Mouse (Mus musculus) neural tube, embryonic 15.5 days (tissue): ENCODE data around the gene 2410002F23Rik. TPM values are rescaled to one million over a fixed set of nuclear protein-coding genes. Genes with fewer than 3 reads are reported as not detected.

Source experiments
- ATAC-seq: fragments of 200-750 bp; cut with Nextera tagmentation; 2 replicates; pipeline ENCODE4 v1.8.0; 2017; ENCODE audit warnings: mild to moderate bottlenecking, moderate TSS enrichment, moderate library complexity; ENCODE audit not compliant: low FRiP score
- H3K27ac ChIP-seq: fragments of 300-500 bp; sonication (generic); replicated peaks from 2 replicates; pipeline ENCODE4 v1.5.1; 2015; ENCODE audit warnings: mild to moderate bottlenecking, inconsistent platforms
- H3K27me3 ChIP-seq: fragments of 300-500 bp; sonication (generic); replicated peaks from 2 replicates; pipeline ENCODE4 v1.6.1; 2015; ENCODE audit warnings: inconsistent platforms
- H3K36me3 ChIP-seq: fragments of 300-500 bp; sonication (generic); 2 replicates; pipeline ENCODE4 v1.6.1; 2015; ENCODE audit warnings: inconsistent platforms
- H3K4me1 ChIP-seq: fragments of 300-500 bp; sonication (generic); 2 replicates; pipeline ENCODE4 v1.6.1; 2015; ENCODE audit warnings: inconsistent platforms
- H3K4me2 ChIP-seq: fragments of 300-500 bp; sonication (generic); 2 replicates; pipeline ENCODE4 v1.6.1; 2015; ENCODE audit warnings: inconsistent platforms, mild to moderate bottlenecking, moderate library complexity
- H3K4me3 ChIP-seq: fragments of 300-500 bp; sonication (generic); replicated peaks from 2 replicates; pipeline ENCODE4 v1.5.1; 2015; ENCODE audit warnings: mild to moderate bottlenecking, inconsistent platforms
- H3K9ac ChIP-seq: fragments of 300-500 bp; sonication (generic); replicated peaks from 2 replicates; pipeline ENCODE4 v1.6.1; 2015; ENCODE audit warnings: mild to moderate bottlenecking, inconsistent platforms
- H3K9me3 ChIP-seq: fragments of 300-500 bp; sonication (generic); replicated peaks from 2 replicates; pipeline ENCODE4 v1.6.1; 2016; ENCODE audit warnings: inconsistent platforms
- WGBS: fragments of 180-500 bp; shearing (Covaris S2); methylation state at CpG from one replicate; pipeline ENCODE4 v1.1.7; 2015; ENCODE audit warnings: mixed read lengths; 5-methylcytosine and 5-hydroxymethylcytosine counted together
- polyA plus RNA-seq: library from polyadenylated mRNA; unstranded; fragments of >200 nt; fragmentation: Nextera tagmentation; extraction: Ambion mirVana; gene quantifications from 2 replicates; pipeline ENCODE4 v1.2.1, GENCODE M21; 2015

The 2410002F23Rik gene
- polyA plus RNA-seq, 1 experiment from 2014 or later = 218 TPM

GRCm38 (mm10) chr7:44268117-44268516 lies 21.6 kb downstream of the 2410002F23Rik start:
- no peak overlapping the region for H3K4me2 ChIP-seq
- no peak overlapping the region for H3K9ac ChIP-seq
- no peak overlapping the region for H3K27ac ChIP-seq
- H3K27me3 ChIP-seq = peaks cover 7% of the 10 kb centered on the region; the same call in 1 of the 2 replicates
- H3K9me3 ChIP-seq = no peaks in the 10 kb centered on the region
- H3K36me3 ChIP-seq = no peaks in the 10 kb centered on the region
- WGBS = 83% methylated on average over 11 of the region's 11 CpGs
- peaks cover 4% of the 10 kb centered on the region for H3K4me1 ChIP-seq
- no peak overlapping the region for H3K4me3 ChIP-seq
- no peak for ATAC-seq

- no peak overlapping the region for H3K4me3 ChIP-seq
- peaks cover 18% of the 10 kb centered on the region for H3K27me3 ChIP-seq
- no peak overlapping the region for H3K9ac ChIP-seq
- no peak overlapping the region for H3K27ac ChIP-seq
- 93% methylated on average over 2 of the region's 2 CpGs for WGBS
- H3K4me2 ChIP-seq = no peak overlapping the region
- no peaks in the 10 kb centered on the region for H3K4me1 ChIP-seq
- H3K36me3 ChIP-seq = no peaks in the 10 kb centered on the region
- no peaks in the 10 kb centered on the region for H3K9me3 ChIP-seq
- no peak for ATAC-seq
Measured at GRCm38 (mm10) chr7:44269397-44269796, 22.9 kb downstream of the 2410002F23Rik start.

- no peak overlapping the region for H3K4me3 ChIP-seq
- H3K36me3 ChIP-seq = no peaks in the 10 kb centered on the region
- H3K9me3 ChIP-seq = no peaks in the 10 kb centered on the region
- H3K9ac ChIP-seq = no peak overlapping the region
- ATAC-seq = peak; percentile 53; the same call in 1 of the 2 replicates
- 66% methylated on average over 2 of the region's 2 CpGs for WGBS
- H3K27ac ChIP-seq = no peak overlapping the region
- H3K4me1 ChIP-seq = no peaks in the 10 kb centered on the region
- peaks cover 15% of the 10 kb centered on the region for H3K27me3 ChIP-seq
- H3K4me2 ChIP-seq = no peak overlapping the region
Measured at GRCm38 (mm10) chr7:44271309-44271708, 24.8 kb downstream of the 2410002F23Rik start.

GRCm38 (mm10) chr7:44272546-44272945 lies 26.0 kb downstream of the 2410002F23Rik start:
- H3K9me3 ChIP-seq = no peaks in the 10 kb centered on the region
- H3K4me1 ChIP-seq = no peaks in the 10 kb centered on the region
- ATAC-seq = no peak
- H3K4me3 ChIP-seq = no peak overlapping the region
- 89% methylated on average over 7 of the region's 7 CpGs for WGBS
- H3K4me2 ChIP-seq = no peak overlapping the region
- H3K27me3 ChIP-seq = peaks cover 15% of the 10 kb centered on the region
- H3K36me3 ChIP-seq = no peaks in the 10 kb centered on the region
- no peak overlapping the region for H3K27ac ChIP-seq
- no peak overlapping the region for H3K9ac ChIP-seq

- Histone ChIP-seq H3K4me2 (no peak overlapping the region), H3K4me1 (no peaks in the 10 kb centered on the region), H3K9me3 (no peaks in the 10 kb centered on the region), H3K9ac (no peak overlapping the region), H3K27ac (no peak overlapping the region), H3K4me3 (no peak overlapping the region), H3K27me3 (peaks cover 15% of the 10 kb centered on the region), H3K36me3 (no peaks in the 10 kb centered on the region)
- no peak for ATAC-seq
- WGBS = 58% methylated on average over 7 of the region's 7 CpGs
Measured at GRCm38 (mm10) chr7:44273446-44273845, 26.9 kb downstream of the 2410002F23Rik start.

DNA sequence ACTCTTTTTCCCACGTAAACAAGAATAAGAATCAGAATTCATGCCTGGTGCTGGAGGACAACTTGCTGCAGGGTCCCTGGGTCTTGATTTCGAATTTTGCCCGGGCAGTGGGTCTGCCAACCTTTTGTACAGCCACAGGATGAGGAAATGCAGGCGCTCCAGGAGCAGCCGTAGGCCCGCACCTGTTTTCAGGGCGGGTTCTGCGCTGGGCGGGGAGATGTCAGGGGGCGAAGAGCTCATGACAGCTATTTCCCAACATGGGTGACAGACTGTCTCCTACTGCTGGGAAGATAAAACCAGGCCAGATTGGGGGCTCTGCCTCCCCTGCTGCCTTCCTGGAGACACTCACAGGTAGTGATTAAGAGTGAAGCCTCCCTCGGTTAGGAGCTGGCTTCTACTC lies 27.6 kb downstream of the 2410002F23Rik start:
- no peaks in the 10 kb centered on the region for H3K4me1 ChIP-seq
- no peak overlapping the region for H3K4me2 ChIP-seq
- no peak overlapping the region for H3K4me3 ChIP-seq
- no peak for ATAC-seq
- no peak overlapping the region for H3K9ac ChIP-seq
- 39% methylated on average over 11 of the region's 11 CpGs for WGBS
- H3K36me3 ChIP-seq = no peaks in the 10 kb centered on the region
- peaks cover 15% of the 10 kb centered on the region for H3K27me3 ChIP-seq
- H3K27ac ChIP-seq = no peak overlapping the region
- H3K9me3 ChIP-seq = no peaks in the 10 kb centered on the region

- Histone ChIP-seq H3K4me3 (no peak overlapping the region), H3K36me3 (no peaks in the 10 kb centered on the region), H3K4me1 (no peaks in the 10 kb centered on the region), H3K9ac (no peak overlapping the region), H3K9me3 (no peaks in the 10 kb centered on the region), H3K27me3 (peaks cover 13% of the 10 kb centered on the region; the same call in 1 of the 2 replicates), H3K27ac (no peak overlapping the region), H3K4me2 (no peak overlapping the region)
- 72% methylated on average over 3 of the region's 3 CpGs for WGBS
- no peak for ATAC-seq
Measured at GRCm38 (mm10) chr7:44275546-44275945, 29.0 kb downstream of the 2410002F23Rik start.

DNA sequence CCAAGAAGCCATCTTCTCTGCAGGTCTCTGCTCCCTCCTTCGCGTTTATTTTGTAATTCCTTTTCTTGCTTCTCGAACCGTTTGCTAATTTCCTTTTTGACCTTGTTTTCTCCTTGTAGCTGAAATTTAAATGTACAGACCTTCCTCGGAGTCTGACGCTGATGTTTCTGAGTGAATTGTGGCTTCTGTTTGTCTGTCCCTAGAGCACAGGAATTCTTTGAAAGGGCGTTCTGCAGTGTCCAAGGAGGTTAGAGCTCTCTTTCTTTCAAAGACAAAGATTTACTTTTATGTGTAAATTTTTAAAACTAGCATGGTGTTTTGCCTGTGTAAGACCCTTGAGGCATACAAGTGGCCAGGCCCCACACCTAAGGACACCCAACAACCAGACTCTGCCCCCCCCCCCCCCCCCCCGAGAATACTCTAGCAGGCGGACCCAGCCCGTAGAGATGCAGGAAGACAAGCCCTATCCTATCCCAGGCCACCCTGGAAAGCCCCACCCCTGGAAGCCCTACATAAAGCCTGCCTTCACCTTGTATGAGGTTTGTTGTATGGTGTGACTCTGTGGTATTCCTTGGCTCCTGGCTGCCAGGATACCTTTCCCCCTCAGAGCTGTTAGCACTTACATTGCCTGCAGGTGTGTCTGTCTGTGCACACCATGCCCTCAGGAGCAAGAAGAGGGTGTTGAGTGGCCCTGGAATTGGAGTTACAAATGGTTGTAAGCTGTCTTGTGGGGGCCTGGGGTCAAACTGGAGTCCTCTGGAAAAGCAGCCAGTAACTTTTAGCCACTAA lies 30.1 kb downstream of the 2410002F23Rik start:
- Histone ChIP-seq H3K4me3 (no peak overlapping the region), H3K36me3 (no peaks in the 10 kb centered on the region), H3K9ac (no peak overlapping the region), H3K27me3 (peaks cover 10% of the 10 kb centered on the region; the same call in 1 of the 2 replicates), H3K9me3 (no peaks in the 10 kb centered on the region), H3K4me1 (no peaks in the 10 kb centered on the region), H3K4me2 (no peak overlapping the region), H3K27ac (no peak overlapping the region)
- WGBS = 71% methylated on average over 7 of the region's 10 CpGs
- ATAC-seq = no peak

DNA sequence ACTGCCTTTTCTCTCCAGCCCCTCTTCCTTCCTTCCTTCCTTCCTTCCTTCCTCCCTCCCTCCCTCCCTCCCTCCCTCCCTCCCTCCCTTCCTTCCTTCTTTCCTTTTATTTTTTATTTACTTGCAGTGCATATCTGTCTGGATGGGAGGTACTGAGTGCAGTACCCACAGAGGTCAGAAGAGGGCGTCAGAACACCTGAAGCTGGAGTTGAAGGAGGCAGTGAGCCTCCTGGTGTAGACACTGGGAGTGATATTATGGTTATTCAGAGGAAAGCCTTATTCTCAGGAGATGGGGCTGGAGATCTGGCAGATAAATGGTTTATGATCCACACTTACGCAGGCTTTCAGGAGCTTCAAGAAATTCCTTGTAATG lies 30.7 kb downstream of the 2410002F23Rik start:
- Histone ChIP-seq H3K27me3 (peaks cover 10% of the 10 kb centered on the region; the same call in 1 of the 2 replicates), H3K9me3 (no peaks in the 10 kb centered on the region), H3K9ac (no peak overlapping the region), H3K36me3 (no peaks in the 10 kb centered on the region), H3K4me2 (no peak overlapping the region), H3K4me1 (no peaks in the 10 kb centered on the region), H3K4me3 (no peak overlapping the region), H3K27ac (no peak overlapping the region)
- 41% methylated on average over 2 of the region's 2 CpGs for WGBS
- ATAC-seq = no peak

DNA sequence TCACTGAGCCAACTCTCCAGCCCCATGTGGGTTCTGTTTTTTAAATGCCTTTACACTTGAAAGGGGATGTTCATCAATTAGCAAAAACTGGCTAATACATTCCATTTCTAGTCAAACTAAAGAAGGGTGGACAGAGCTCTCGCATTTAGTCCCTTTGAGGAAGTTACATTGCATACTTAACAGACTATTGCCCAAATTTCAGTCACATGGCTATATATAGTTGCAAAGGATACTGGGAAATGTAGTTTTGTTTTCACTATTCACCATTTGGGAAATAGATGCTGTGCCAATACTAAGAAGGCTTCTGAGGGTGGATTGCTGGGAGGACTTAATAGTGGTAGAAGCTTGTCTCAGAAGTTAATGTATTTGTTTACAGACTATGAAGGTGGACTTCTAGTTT lies 34.4 kb downstream of the 2410002F23Rik start:
- Histone ChIP-seq H3K36me3 (no peaks in the 10 kb centered on the region), H3K4me1 (no peaks in the 10 kb centered on the region), H3K9me3 (no peaks in the 10 kb centered on the region), H3K4me3 (no peak overlapping the region), H3K9ac (no peak overlapping the region), H3K27ac (no peak overlapping the region), H3K27me3 (no peaks in the 10 kb centered on the region), H3K4me2 (no peak overlapping the region)
- whole genome bisulfite sequencing = 69% methylated on average over 1 of the region's 1 CpGs
- no peak for ATAC-seq

GRCm38 (mm10) chr7:44281586-44281985 lies 35.1 kb downstream of the 2410002F23Rik start:
- Histone ChIP-seq H3K9ac (no peak overlapping the region), H3K36me3 (no peaks in the 10 kb centered on the region), H3K4me1 (no peaks in the 10 kb centered on the region), H3K27me3 (no peaks in the 10 kb centered on the region), H3K9me3 (no peaks in the 10 kb centered on the region), H3K4me2 (no peak overlapping the region), H3K4me3 (no peak overlapping the region), H3K27ac (no peak overlapping the region)
- ATAC-seq = peak; percentile 53
- 66% methylated on average over 7 of the region's 7 CpGs for WGBS

DNA sequence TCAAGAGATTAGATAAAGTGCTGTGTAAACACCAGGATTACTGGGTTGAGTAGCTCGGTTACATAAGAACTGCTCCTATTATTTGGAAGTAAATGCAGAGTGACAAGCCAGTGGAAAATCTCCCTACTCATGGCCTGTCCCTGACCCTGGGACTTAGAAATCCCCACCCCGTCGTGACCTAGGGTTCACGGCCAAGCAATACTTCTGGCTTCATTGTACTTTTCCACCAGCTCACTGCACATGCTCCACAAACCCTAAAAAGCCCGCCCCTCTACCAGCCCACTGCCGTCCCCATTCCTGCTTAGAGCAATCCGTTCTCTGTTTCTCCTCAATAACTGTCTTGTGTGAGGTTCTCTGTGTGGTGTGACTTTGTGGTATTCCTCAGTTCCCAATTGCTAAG lies 41.2 kb downstream of the 2410002F23Rik start:
- Histone ChIP-seq H3K9ac (no peak overlapping the region), H3K9me3 (no peaks in the 10 kb centered on the region), H3K27me3 (no peaks in the 10 kb centered on the region), H3K27ac (no peak overlapping the region), H3K4me1 (no peaks in the 10 kb centered on the region), H3K36me3 (no peaks in the 10 kb centered on the region), H3K4me2 (no peak overlapping the region), H3K4me3 (no peak overlapping the region)
- 74% methylated on average over 7 of the region's 7 CpGs for WGBS
- ATAC-seq = no peak
